Mouse (Mus musculus): Measurements from ENCODE around the gene Tgfb1. TPM values are rescaled to one million over a fixed set of nuclear protein-coding genes. Genes with fewer than 3 reads are reported as not detected.
"Not testable (repeated sequence)": the region's sequence is repeated elsewhere in the genome, so short reads cannot be mapped to it uniquely, and the experiment has no call there.

Gene Tgfb1
- total RNA-seq, 2 experiments from 2014 or later = 31.7 to 36.1 TPM

DNA sequence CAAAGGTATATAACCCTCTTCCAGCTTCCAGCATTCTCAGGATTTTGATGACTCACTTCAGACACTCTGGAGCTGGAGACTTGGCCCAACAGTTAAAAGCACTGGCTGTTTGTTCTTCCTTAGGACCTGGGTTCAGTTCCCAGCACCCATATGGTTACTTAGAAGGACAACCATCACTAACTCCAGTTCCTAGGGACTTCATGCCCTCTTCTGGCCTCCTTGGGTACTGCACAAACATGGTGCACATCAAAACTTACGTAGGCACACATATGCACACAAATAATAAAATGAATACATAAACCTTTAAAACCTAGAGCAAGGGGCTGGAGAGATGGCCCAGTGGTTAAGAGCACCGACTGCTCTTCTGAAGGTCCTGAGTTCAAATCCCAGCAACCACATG lies 15.5 kb downstream of the Tgfb1 start:
- intact Hi-C loops (cut with DNase I) = no loop called here
- DNase-seq = no peak

DNA sequence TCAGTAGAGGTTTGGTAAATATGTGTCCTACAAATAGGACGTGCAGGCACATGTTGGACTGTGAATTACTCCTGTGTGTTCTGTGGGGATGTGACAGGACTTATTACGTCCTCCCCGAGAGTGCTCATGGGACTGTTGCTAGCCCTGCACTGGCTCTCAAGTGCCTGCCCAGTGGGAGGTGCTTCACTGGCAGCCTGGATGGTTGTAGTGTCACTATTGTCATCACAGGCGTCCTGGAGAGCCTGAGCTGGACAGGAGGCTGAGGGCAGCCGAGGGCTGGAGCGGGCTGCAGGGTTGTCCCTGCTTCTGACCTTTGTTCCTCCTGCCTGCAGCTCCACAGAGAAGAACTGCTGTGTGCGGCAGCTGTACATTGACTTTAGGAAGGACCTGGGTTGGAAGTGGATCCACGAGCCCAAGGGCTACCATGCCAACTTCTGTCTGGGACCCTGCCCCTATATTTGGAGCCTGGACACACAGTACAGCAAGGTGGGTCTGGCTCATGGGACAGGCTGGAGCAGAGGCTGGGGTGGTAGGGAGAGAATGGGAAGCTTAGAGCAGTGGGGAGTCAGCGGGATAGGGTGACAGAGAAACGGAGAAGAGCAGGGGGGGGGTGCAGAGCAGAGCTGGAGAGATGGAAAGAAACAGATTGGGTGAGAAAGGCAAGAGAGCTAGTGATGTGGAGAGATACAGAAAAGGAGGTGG lies 17.1 kb downstream of the Tgfb1 start:
- peak in 1 of 2 experiments; percentile 58 for DNase-seq
- intact Hi-C loops (cut with DNase I) = no loop called here

DNA sequence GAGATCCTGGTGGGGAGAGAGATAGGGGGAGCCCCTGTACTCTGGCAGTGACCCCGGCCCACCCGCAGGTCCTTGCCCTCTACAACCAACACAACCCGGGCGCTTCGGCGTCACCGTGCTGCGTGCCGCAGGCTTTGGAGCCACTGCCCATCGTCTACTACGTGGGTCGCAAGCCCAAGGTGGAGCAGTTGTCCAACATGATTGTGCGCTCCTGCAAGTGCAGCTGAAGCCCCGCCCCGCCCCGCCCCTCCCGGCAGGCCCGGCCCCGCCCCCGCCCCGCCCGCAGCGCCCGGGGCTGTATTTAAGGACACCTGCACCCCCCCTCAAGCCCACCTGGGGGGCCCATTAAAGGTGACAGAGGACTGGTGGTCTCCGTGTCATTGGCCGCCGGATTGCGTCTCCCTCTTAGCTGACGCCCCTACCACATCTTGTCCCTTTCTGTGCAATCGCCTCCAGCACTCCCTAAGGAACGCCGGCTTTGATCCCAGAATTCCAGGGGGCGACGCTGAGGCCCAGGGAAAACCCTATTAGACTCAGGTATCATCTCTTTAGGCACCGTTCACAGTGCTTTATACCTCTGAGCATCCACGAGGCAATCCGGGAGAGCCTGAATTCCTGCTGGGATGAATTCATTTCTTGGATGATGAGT lies 18.0 kb downstream of the Tgfb1 start:
- intact Hi-C loops (cut with DNase I) = no loop called here
- peak in 1 of 2 experiments; percentile 19 for DNase-seq

DNA sequence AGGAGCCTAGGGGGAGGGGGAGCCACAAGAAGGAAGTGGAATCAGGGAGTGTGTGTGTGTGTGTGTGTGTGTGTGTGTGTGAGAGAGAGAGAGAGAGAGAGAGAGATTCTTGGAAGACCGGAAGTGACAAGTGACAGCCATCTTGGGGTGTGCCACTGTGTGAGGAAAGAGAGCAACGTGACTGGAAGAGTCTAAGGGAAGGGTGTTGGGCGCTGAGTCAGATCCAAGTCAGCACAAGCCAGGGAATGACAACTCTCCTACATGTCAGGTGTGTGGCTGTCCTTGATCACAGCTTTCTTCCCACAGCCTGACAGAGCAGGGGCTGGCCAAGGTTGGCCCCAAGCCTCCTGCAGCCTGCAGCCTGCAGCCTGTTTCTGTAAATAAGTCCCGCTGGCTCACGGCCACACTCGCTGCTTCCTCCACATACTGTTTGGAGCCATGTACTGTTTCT lies 19.0 kb downstream of the Tgfb1 start:
- intact Hi-C loops (cut with DNase I) = no loop called here
- DNase-seq = peak in 1 of 2 experiments; percentile 61

DNA sequence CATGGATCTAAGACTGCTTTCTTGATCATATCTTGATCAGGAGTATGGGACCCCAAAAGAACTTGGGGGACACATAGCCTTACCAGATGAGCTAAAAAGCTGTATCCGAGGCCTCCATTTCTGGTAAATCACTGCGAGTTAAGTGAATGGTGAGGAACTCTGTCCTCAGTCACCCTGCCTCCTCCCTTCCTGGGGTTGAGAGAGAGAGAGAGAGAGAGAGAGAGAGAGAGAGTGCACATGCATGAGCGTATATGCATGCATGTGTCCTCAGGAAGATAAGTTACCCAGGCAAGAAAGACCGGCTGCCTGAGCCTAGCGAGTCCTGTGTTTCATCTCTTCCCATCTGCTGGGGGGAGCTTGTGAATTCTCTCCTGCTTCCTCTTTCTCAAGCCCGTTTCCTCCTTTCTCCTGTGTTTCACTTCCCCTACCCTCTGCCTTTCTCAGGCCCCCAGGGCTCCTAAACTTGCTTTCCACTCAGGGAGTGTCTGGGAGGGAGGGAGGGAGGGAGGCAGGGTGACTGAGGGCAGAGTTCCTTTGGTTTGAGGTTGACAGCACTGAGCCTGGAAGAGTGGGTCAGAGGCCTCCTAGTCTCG lies 19.9 kb downstream of the Tgfb1 start:
- no peak for DNase-seq
- intact Hi-C loops (cut with DNase I) = no loop called here

DNA sequence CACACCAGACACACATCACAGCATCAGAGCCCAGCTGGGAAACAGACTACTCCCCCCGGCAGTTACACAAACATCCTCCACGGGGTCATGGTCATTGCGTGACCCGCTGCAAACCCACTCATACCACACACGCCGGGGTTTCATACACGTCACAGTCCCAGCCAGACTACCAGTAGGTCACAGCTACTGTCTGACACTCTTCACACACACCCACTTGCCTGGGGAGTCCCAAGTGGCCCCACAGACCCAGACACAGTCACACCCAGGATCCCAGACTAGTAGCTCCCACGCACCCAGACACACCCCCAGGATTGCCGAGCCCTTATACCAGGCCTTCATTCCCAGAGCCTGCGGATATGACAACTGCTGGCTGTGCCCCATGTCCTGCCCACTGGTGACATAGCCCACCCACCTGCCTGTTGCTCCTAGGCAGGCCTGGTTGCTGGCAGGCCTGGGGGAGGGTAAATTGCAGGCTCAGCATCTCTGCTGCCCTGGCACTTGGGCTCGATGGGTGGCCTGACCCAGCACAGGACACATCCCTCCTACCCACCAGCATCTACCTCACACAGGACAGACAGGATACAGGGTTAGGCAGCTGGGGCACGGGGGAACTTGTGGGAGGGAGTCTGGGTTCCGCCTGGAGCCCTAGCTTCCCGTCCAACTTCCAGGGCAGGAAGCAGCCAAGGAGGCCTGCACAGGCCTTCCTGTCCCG lies 20.9 kb downstream of the Tgfb1 start:
- DNase-seq = peak; percentile 59 to 66
- intact Hi-C loops (cut with DNase I) = loop anchor here (1.0 kb wide), 1 partner anchor 19 kb away; no protein-coding TSS in a partner anchor

DNA sequence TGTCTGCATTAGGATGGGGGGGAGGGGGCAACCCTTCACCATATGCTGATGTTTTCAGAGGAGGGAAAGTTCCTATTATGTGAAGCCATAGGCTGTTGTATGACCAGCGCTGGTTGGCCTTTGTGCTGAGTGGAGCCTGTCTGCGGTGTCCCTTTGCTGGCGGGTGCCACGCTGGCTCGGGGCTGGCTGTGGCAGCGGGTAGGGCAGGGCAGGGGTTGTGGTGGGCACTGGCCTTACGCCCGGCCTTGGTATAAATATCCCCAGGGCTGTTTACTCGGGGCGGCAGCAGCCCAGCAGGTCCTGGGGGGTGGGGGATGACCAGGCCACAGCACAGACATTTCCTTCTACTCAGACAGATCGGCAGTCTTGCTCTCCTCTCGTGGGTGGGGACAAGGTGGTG lies 23.2 kb downstream of the Tgfb1 start:
- peak in 1 of 2 experiments; percentile 61 for DNase-seq
- intact Hi-C loops (cut with DNase I) = no loop called here

DNA sequence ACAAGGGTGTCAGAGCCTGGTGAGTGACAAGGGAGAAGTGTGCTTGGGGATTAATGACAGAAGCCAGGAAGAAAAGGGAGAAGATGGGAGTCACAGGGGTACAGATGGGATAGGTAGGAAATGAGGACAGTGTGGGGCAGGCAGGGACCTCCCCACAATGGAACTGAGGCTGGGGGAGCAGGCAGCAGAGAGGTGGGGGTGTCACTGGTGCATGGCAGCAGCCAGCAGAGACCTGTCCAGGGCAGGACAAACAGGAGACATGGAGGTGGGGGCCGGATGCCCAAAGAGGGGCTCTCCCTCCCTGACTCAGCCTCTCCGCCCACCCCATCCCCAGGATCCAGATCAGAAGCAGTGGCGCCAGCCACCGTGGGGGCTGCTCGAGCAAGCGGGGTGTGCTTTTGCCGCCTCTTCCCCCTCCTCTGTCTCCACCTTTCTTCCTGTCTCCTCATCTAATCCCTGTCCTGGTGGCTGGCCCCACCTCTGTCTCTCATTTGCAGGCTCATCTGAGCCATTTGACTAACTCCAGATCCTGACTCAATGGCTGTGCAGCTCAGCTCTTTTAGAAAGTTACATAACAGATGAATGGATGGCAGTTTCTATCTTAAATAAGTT lies 23.8 kb downstream of the Tgfb1 start:
- no peak for DNase-seq
- intact Hi-C loops (cut with DNase I) = no loop called here

DNA sequence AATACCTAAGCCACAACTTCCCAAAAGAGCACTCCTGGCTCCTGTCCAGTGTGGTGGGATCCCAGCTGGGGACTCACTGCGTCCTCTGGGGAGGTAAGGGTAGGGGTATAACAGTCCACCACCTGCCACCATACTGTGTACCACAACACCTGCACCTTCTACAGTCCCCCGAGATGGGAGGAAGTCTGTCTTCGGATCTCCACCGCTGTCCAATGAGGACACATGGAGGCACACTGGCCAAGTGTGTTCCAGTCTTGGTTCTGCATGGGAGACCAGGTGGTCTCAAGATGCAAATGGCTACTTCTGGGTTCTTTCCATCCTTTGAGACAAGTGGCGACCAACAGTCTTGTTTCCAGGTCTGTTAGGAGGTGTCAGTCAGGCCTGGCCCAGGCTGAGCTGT lies 24.4 kb downstream of the Tgfb1 start:
- intact Hi-C loops (cut with DNase I) = no loop called here
- DNase-seq = no peak

DNA sequence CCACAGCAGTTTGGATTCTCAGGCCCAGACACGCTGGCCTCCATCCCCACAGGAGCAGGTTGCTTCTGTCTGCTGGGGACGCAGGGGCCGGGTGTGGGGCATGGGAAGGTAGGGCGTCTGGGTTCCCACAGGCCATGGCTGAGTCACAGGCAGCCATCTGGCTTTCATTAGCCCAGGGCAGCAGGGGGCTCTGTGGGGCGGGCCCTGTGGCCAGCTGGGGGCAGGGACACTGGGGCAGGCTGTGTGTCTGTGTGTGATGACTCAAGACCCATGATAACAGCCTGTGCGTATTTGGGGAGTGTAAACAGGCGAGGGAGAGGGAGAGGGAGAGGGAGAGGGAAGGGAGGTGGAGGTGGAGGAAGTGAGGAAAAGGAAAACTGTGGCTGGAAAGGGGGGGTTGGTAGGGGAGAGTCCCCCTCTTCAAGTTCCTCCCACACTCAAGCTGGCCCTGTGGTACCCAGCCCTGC lies 25.0 kb downstream of the Tgfb1 start:
- intact Hi-C loops (cut with DNase I) = no loop called here
- peak; percentile 68 to 70 for DNase-seq

DNA sequence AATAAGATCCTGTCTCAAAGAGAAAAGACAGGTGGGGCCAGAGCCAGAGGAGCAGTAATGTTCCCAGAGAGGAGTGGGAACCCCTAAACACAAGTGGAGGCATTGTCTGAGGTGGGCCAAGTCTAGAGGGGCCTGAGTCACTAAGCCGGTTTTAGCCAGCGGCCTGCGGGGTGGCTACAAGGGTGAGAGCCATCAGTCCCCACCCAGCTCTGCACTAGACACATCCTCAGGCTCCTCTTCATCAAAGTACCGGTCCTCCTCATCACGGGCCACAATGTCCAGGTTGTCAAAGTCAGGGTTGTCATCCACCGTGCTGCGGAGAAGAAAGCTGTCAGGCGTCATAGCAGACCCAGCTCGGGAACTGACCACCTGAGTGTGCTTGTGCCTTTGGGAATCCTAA lies 26.0 kb downstream of the Tgfb1 start:
- intact Hi-C loops (cut with DNase I) = no loop called here

DNA sequence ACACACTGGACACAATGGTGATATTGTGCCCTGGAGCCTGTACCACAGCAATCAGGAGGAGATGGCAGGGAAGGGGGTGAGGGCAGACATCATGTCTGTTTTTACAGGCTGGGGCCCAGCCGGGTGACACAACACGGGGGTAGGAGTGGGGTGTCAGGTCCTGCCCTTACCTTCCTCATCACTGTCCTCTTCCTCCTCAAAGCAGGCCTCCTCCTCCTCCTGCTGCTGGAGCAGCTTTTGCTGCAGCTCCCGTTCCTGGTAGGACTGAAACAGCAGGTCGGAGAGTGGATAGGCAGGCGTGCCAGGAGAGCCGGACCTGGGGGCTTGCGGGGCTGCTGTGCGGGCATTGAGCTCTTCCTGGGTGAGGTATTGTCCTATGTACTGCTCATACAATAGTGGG lies 27.8 kb downstream of the Tgfb1 start:
- intact Hi-C loops (cut with DNase I) = no loop called here
- DNase-seq = no peak

More for the DNA sequence above, 26.0 kb downstream of the Tgfb1 start:
- DNase-seq = no peak

DNA sequence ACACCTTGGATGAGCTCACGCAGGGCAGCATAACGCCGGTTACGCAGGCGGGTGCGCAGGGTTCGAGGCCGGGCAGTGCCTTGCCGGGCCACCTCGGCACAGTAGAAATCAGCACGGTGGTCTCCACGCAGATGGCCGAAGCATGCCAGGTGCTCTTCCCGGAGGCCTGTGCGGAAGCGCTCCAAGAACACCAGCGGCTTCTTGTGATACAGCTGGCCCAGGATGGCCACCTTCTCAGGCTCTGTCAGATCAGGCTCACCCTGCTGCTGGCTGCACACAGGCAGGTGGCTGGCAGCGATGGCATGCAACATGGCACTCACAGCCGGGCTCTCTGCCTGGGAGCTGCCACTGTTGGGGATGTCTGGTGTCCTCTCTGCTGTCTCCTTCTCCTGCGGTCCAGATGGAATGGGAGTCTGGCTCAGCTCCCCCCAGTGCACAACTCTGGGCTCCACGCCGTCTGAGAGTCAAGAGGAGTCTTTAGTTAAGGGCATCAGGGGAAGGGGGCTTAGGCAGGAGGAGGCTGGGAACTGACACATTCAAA lies 29.0 kb downstream of the Tgfb1 start:
- DNase-seq = no peak
- intact Hi-C loops (cut with DNase I) = no loop called here

DNA sequence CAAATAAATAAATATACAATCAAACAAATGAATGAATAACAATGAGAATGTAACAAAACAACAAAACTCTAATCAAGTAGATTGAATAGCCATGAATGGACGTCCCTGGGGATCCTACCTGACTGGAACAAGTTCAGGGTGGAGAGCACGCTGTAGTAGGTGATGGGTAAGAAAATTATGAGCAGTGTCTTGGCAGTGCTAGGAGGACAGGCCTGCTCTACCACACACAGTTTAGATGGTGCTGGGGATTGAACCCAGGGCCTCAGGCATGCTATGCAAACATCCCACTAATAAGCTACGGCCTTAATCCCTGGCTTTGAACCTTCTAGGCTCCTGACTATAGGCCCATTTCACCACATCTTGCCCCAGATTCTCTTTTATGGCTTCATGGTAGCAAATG lies 30.7 kb downstream of the Tgfb1 start:
- intact Hi-C loops (cut with DNase I) = no loop called here
- no peak for DNase-seq

DNA sequence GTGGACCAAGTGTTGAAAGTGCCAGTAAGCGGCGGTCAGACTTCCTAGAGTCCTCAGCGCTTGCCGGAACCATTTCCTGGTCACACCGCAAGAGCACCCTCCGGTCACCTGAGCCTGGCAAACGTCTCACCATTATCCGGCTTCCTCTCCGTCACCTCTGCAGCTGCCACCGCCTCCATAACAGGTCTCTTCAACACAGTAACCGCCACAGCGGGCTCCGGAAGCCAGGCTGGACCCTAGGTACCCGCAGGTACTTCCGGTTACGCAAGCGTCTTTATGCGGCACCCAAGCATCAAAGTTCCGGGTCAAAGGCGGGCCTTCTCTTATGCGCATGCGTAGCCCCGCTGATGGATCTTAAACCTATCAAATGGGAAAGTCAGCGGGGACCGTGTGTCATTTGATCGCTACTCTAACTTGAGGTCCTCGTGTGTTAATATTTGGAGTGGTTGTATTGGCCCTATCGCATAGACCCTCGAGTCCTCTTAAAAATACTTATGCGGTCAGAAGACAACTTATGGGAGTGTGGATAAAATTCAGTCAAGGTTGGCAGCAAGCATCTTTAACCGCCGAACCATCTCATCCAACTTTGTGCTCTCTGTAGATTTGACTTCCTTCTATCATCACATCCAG lies 32.1 kb downstream of the Tgfb1 start, which contains the start of gene Ccdc97:
Ccdc97 (minus strand) TSS at position 301 of the 630 bp plus-strand sequence.
- intact Hi-C loops (cut with DNase I) = no loop called here

DNA sequence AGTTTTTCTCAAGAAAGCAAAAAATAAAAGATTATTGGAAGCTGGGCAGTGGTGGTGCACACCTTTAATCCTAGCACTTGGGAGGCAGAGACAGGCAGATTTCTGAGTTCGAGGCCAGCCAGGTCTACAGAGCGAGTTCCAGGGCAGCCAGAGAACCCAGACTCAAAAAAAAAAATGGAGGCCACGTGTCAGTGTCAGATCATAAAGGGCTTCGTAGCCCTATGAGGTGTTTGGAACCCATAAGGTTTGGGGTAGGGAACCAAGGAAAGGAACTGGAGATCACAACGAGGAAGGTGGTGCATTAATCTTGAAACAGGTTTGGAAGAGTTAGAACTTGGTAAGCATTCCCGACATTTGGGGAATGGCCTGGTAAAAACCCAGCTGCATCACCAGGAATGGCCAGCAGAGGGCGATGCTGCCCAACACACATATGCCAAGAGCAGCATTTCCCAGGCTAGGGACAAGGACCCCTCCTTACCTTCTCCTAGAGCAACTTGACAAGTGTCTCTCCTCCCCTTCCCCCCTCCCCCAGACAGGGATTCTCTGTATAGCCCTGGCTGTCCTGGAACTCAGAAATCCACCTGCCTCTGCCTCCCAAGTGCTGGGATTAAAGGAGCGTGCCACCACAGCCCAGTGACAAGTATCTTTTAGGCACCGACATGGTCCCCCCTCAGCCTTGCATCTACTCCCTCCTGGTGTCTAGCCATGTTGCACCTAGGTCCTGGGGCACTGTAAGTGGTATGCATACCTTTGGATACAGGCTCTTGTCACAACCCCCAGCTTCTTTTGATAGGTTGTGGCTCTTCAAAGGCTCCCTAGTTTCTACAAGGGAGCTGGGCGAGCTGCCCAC lies 33.2 kb downstream of the Tgfb1 start:
- DNase-seq = peak; percentile 81 to 89
- intact Hi-C loops (cut with DNase I) = no loop called here

More for the DNA sequence above, 32.1 kb downstream of the Tgfb1 start, which contains the start of gene Ccdc97:
- peak; percentile 91 to 92 for DNase-seq

DNA sequence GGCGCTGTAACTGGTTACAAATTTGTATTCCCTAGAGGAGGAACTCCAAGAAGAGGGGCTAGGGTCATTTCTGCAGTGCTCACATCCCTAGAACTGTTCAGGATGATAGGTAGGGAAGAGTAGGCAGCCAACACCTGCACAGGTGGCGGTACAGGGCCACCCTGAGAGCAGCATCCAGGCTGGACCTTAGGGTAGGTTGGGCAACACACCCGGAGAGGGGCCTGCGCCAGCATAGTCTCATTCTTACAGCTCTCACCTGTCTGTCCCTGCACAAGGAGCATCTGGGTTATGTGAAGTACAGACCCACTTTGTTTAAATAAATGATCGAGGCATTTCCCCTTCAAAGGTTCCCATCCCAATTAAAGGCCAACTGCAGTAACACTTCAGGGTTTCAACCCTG lies 34.0 kb downstream of the Tgfb1 start:
- intact Hi-C loops (cut with DNase I) = loop anchor here (1.0 kb wide), 1 partner anchor 85 kb away; no protein-coding TSS in a partner anchor
- DNase-seq = no peak

DNA sequence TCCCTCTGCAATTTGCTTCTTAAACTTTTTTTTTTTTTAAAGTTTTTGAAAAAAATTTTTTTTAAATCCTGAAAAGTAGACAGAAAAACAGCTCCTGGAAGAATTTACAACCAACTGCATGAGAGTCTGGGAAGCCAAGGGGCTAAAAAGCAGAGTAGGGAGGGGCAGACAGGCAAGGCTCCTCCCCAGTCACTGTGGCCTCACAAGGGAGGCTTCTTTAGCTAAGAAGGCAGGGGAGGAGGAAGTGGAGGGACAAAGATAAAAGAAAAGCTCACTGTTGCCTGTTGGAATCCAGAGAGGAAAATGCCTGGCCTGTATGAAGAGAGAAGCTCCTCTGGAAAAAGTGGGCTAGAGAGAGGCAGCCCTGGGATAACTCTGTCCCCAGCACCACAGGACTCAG lies 35.0 kb downstream of the Tgfb1 start:
- intact Hi-C loops (cut with DNase I) = loop anchor here (1.0 kb wide), 1 partner anchor 84 kb away; no protein-coding TSS in a partner anchor
- not testable (repeated sequence) for DNase-seq
